Mouse (Mus musculus): Measurements from ENCODE around the gene Abi3bp.

- no peak for TF ChIP-seq EP300 (IDR thresholded peaks at IDR 0.05; ENCODE audit: low read depth)
- TF ChIP-seq CTCF (IDR thresholded peaks at IDR 0.05; ENCODE audit: low read depth) = no peak
These were observed 21.0 kb downstream of the Abi3bp start for GRCm38 (mm10) chr16:56498680-56499079.
